Mouse (Mus musculus) stomach, embryonic 16.5 days (tissue): Measurements from ENCODE around the gene Mthfd1. TPM values are rescaled to one million over a fixed set of nuclear protein-coding genes. Genes with fewer than 3 reads are reported as not detected.

Experiments
- ATAC-seq: fragments of 200-750 bp; cut with Nextera tagmentation; 2 replicates; pipeline ENCODE4 v1.8.0; 2017; ENCODE audit warnings: moderate number of reproducible peaks, moderate TSS enrichment; ENCODE audit not compliant: insufficient read depth, low FRiP score
- H3K27ac ChIP-seq: fragments of 300-500 bp; sonication (generic); 2 replicates; pipeline ENCODE4 v1.5.1; 2014; ENCODE audit warnings: low read length
- H3K27me3 ChIP-seq: fragments of 300-500 bp; sonication (generic); 2 replicates; pipeline ENCODE4 v1.6.1; 2014; ENCODE audit warnings: low read length, control low read depth, mixed read lengths; ENCODE audit not compliant: control insufficient read depth, insufficient read depth
- H3K36me3 ChIP-seq: fragments of 300-500 bp; sonication (generic); 2 replicates; pipeline ENCODE4 v1.6.1; 2014; ENCODE audit warnings: low read length; ENCODE audit not compliant: control insufficient read depth, insufficient read depth
- H3K4me1 ChIP-seq: fragments of 300-500 bp; sonication (generic); 2 replicates; pipeline ENCODE4 v1.6.1; 2014; ENCODE audit warnings: low read length, control low read depth, mixed read lengths; ENCODE audit not compliant: control insufficient read depth, insufficient read depth
- H3K4me2 ChIP-seq: fragments of 300-500 bp; sonication (generic); 2 replicates; pipeline ENCODE4 v1.6.1; 2014; ENCODE audit warnings: low read depth, low read length, mixed read lengths
- H3K4me3 ChIP-seq: fragments of 300-500 bp; sonication (generic); replicated peaks from 2 replicates; pipeline ENCODE4 v1.5.1; 2014; ENCODE audit warnings: mild to moderate bottlenecking, low read length
- H3K9ac ChIP-seq: fragments of 300-500 bp; sonication (generic); 2 replicates; pipeline ENCODE4 v1.6.1; 2014; ENCODE audit warnings: low read length
- H3K9me3 ChIP-seq: fragments of 300-500 bp; sonication (generic); replicated peaks from 2 replicates; pipeline ENCODE4 v1.6.1; 2016; ENCODE audit warnings: low read length, control low read depth; ENCODE audit not compliant: control insufficient read depth
- WGBS: fragments of 180-500 bp; shearing (Covaris S2); extraction: QIAGEN DNeasy Blood & Tissue Kit; methylation state at CpG from one replicate; pipeline ENCODE4 v1.1.7; 2014; 5-methylcytosine and 5-hydroxymethylcytosine counted together
- polyA plus RNA-seq: library from polyadenylated mRNA; unstranded; fragments of >200 nt; fragmentation: Nextera tagmentation; extraction: Ambion mirVana; gene quantifications from 2 replicates; pipeline ENCODE4 v1.2.1, GENCODE M21; 2015

Mthfd1 gene
- polyA plus RNA-seq, 1 experiment from 2014 or later = 82.4 TPM

GRCm38 (mm10) chr12:76239839-76240571, 15.1 kb upstream of the Mthfd1 start:
- Histone ChIP-seq H3K27me3 (no peaks in the 10 kb centered on the region), H3K4me3 (no peak overlapping the region), H3K36me3 (no peaks in the 10 kb centered on the region), H3K4me1 (no peaks in the 10 kb centered on the region), H3K9ac (no peak overlapping the region), H3K27ac (no peak overlapping the region), H3K4me2 (no peak overlapping the region), H3K9me3 (no peaks in the 10 kb centered on the region)
- 61% methylated on average over 7 of the region's 7 CpGs for WGBS
- no peak for ATAC-seq

GRCm38 (mm10) chr12:76240670-76241069, 14.4 kb upstream of the Mthfd1 start:
- no peak for ATAC-seq
- WGBS = 76% methylated on average over 3 of the region's 3 CpGs

GRCm38 (mm10) chr12:76241084-76241483, 14.0 kb upstream of the Mthfd1 start:
- Histone ChIP-seq H3K4me2 (no peak overlapping the region), H3K9ac (no peak overlapping the region), H3K36me3 (no peaks in the 10 kb centered on the region), H3K4me1 (no peaks in the 10 kb centered on the region), H3K4me3 (no peak overlapping the region), H3K9me3 (no peaks in the 10 kb centered on the region), H3K27ac (no peak overlapping the region), H3K27me3 (no peaks in the 10 kb centered on the region)
- no peak for ATAC-seq
- 75% methylated on average over 3 of the region's 3 CpGs for WGBS

More at GRCm38 (mm10) chr12:76240670-76241069, 14.4 kb upstream of the Mthfd1 start:
- Histone ChIP-seq H3K4me2 (no peak overlapping the region), H3K27me3 (no peaks in the 10 kb centered on the region), H3K27ac (no peak overlapping the region), H3K4me3 (no peak overlapping the region), H3K36me3 (no peaks in the 10 kb centered on the region), H3K9me3 (no peaks in the 10 kb centered on the region), H3K4me1 (no peaks in the 10 kb centered on the region), H3K9ac (no peak overlapping the region)

DNA sequence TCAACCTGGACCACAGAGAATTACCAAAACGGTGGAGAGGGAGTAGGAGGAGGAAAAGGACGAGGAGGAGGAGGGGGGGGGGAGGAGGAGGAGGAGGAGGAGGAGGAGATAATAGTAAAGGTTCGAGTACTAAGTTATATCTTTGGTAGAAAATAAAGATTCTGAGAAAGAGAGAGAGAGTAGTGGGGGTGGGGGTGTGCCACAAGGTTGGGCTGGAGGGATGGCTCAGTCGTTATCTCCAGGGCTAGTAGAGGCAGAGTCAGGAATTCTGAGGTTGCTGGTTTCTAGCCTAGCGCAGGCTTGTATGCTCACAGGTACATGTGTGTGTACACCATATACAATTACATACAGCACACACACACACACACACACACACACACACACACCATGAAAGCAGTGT, 13.3 kb upstream of the Mthfd1 start:
- Histone ChIP-seq H3K9me3 (no peaks in the 10 kb centered on the region), H3K27ac (no peak overlapping the region), H3K36me3 (no peaks in the 10 kb centered on the region), H3K27me3 (no peaks in the 10 kb centered on the region), H3K9ac (no peak overlapping the region), H3K4me2 (no peak overlapping the region), H3K4me3 (no peak overlapping the region), H3K4me1 (no peaks in the 10 kb centered on the region)
- no peak for ATAC-seq
- WGBS = 49% methylated on average over 5 of the region's 5 CpGs

DNA sequence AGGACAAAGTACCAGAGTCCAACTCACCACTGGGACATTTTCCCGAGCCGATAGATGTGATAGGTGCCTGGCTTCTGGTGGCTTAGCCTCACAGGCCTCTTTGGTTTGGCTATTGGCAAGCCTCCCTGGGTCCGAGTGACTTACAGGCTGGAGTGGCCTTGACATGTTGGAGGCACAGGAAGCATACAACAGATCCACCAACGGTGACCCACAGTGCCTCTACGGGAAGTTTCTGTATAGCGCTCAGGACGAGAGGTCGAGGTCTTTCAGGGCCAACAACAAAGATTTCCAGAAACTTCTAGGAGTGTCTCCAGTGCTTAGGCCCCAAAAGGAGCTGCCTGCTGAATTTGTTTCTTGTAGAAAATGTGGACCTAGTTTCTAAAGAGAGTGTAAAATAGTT, 10.1 kb upstream of the Mthfd1 start:
- ATAC-seq = no peak

GRCm38 (mm10) chr12:76246646-76247045, 8.5 kb upstream of the Mthfd1 start, which contains the start of gene Tex21:
TSS of gene Tex21 (minus strand) at chr12:76246746.
- H3K9ac ChIP-seq = no peak within 1 kb of the TSS
- H3K4me1 ChIP-seq = no peaks in the 10 kb centered on the region
- no peaks in the 10 kb centered on the region for H3K27me3 ChIP-seq
- no peak within 1 kb of the TSS for H3K4me3 ChIP-seq
- WGBS = 82% methylated on average over 6 of the region's 6 CpGs
- no peaks in the 10 kb centered on the region for H3K9me3 ChIP-seq
- ATAC-seq = no peak
- H3K36me3 ChIP-seq = no peaks in the 10 kb centered on the region
- no peak within 1 kb of the TSS for H3K27ac ChIP-seq
- H3K4me2 ChIP-seq = no peak within 1 kb of the TSS

More for the DNA sequence above, 10.1 kb upstream of the Mthfd1 start:
- Histone ChIP-seq H3K27ac (no peak overlapping the region), H3K9me3 (no peaks in the 10 kb centered on the region), H3K36me3 (no peaks in the 10 kb centered on the region), H3K4me2 (no peak overlapping the region), H3K27me3 (no peaks in the 10 kb centered on the region), H3K9ac (no peak overlapping the region), H3K4me1 (no peaks in the 10 kb centered on the region), H3K4me3 (no peak overlapping the region)
- 86% methylated on average over 8 of the region's 8 CpGs for WGBS

DNA sequence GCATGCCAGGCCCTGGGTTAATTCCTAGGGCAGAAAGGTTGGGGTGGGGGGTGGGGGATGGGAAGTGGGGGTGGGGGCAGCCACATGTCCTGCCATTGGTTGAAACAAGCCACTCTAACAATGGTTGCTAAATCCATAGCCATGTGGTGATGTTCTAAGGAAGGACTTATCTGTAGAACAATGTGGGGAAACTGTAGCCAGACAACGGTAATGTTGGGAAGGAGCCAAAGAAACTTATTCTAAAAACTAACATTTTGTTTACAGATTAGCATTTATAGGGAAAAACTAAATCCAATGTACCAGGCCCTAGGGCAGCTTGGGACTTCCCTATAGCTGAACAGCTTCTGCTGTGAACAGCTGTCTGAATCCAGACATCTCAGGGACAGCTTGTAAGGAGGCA, 2.0 kb upstream of the Mthfd1 start:
- Histone ChIP-seq H3K27me3 (no peaks in the 10 kb centered on the region), H3K27ac (no peak overlapping the region), H3K9ac (no peak overlapping the region), H3K4me3 (no peak overlapping the region), H3K9me3 (no peaks in the 10 kb centered on the region), H3K4me1 (peaks cover 11% of the 10 kb centered on the region), H3K36me3 (no peaks in the 10 kb centered on the region), H3K4me2 (no peak overlapping the region)
- no peak for ATAC-seq
- WGBS = 74% methylated on average over 1 of the region's 1 CpGs

GRCm38 (mm10) chr12:76253591-76253990, 1.5 kb upstream of the Mthfd1 start:
- 87% methylated on average over 2 of the region's 2 CpGs for WGBS
- H3K4me2 ChIP-seq = no peak overlapping the region
- no peak for ATAC-seq
- H3K9ac ChIP-seq = no peak overlapping the region
- peaks cover 11% of the 10 kb centered on the region for H3K4me1 ChIP-seq
- H3K4me3 ChIP-seq = no peak overlapping the region
- no peaks in the 10 kb centered on the region for H3K36me3 ChIP-seq
- no peak overlapping the region for H3K27ac ChIP-seq
- no peaks in the 10 kb centered on the region for H3K9me3 ChIP-seq
- no peaks in the 10 kb centered on the region for H3K27me3 ChIP-seq

DNA sequence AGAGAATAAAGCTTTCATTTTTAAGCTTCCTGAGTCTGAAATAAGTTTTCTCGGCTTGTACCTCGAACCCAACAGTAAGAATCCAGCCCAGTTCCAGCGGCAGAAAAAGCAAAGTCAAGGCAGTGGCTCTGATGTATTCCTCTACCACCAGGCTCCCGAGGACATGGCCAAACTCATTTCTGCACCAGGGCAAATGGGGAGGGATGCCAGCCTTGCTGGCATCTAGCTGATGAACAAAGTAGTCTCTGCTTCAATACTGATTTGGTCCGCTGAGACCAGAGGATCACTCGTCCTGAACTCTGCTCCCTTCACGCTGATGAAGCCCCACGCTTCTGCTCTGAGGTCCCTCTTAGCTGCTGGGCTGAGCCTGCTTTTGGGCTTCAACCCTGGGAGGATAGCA, 1.1 kb upstream of the Mthfd1 start:
- H3K27ac ChIP-seq = no peak overlapping the region
- 0 out of 2 replicates have a peak overlapping the region, but pooled peaks have one; percentile 99 for H3K4me2 ChIP-seq
- H3K9me3 ChIP-seq = no peaks in the 10 kb centered on the region
- ATAC-seq = no peak
- no peaks in the 10 kb centered on the region for H3K36me3 ChIP-seq
- no peaks in the 10 kb centered on the region for H3K27me3 ChIP-seq
- WGBS = 72% methylated on average over 8 of the region's 8 CpGs
- H3K4me3 ChIP-seq = no peak overlapping the region
- H3K4me1 ChIP-seq = peaks cover 11% of the 10 kb centered on the region
- peak overlapping the region; percentile 80; the same call in 1 of the 2 replicates for H3K9ac ChIP-seq
